Mouse (Mus musculus) limb, embryonic 15.5 days (tissue): ENCODE data around the gene Tmem184a. TPM values are rescaled to one million over a fixed set of nuclear protein-coding genes. Genes with fewer than 3 reads are reported as not detected.

Source experiments
- ATAC-seq: fragments of 200-750 bp; cut with Nextera tagmentation; 2 replicates; pipeline ENCODE4 v1.8.0; 2017; ENCODE audit warnings: low read depth, moderate TSS enrichment; ENCODE audit not compliant: insufficient number of reproducible peaks, low FRiP score, low TSS enrichment
- H3K27ac ChIP-seq: fragments of 300-500 bp; sonication (generic); 2 replicates; pipeline ENCODE4 v1.5.1; 2015; ENCODE audit warnings: moderate library complexity, mild to moderate bottlenecking, inconsistent platforms
- H3K27me3 ChIP-seq: fragments of 300-500 bp; sonication (generic); 2 replicates; pipeline ENCODE4 v1.6.1; 2015; ENCODE audit warnings: inconsistent platforms
- H3K36me3 ChIP-seq: fragments of 300-500 bp; sonication (generic); 2 replicates; pipeline ENCODE4 v1.6.1; 2015; ENCODE audit warnings: inconsistent platforms
- H3K4me1 ChIP-seq: fragments of 300-500 bp; sonication (generic); 2 replicates; pipeline ENCODE4 v1.6.1; 2015; ENCODE audit warnings: inconsistent platforms
- H3K4me2 ChIP-seq: fragments of 300-500 bp; sonication (generic); 2 replicates; pipeline ENCODE4 v1.6.1; 2015; ENCODE audit warnings: mild to moderate bottlenecking, inconsistent platforms
- H3K4me3 ChIP-seq: fragments of 300-500 bp; sonication (generic); 2 replicates; pipeline ENCODE4 v1.5.1; 2015; ENCODE audit warnings: mild to moderate bottlenecking, inconsistent platforms
- H3K9ac ChIP-seq: fragments of 300-500 bp; sonication (generic); 2 replicates; pipeline ENCODE4 v1.6.1; 2015; ENCODE audit warnings: inconsistent platforms
- H3K9me3 ChIP-seq: fragments of 300-500 bp; sonication (generic); 2 replicates; pipeline ENCODE4 v1.6.1; 2016; ENCODE audit warnings: inconsistent platforms
- WGBS: fragments of 180-500 bp; shearing (Covaris S2); methylation state at CpG from one replicate; pipeline ENCODE4 v1.1.7; 2015; 5-methylcytosine and 5-hydroxymethylcytosine counted together
- polyA plus RNA-seq: library from polyadenylated mRNA; unstranded; fragments of >200 nt; fragmentation: Nextera tagmentation; extraction: Ambion mirVana; gene quantifications from 2 replicates; pipeline ENCODE4 v1.2.1, GENCODE M21; 2015

The Tmem184a gene
- polyA plus RNA-seq, 1 experiment from 2014 or later: 11.1 TPM

DNA sequence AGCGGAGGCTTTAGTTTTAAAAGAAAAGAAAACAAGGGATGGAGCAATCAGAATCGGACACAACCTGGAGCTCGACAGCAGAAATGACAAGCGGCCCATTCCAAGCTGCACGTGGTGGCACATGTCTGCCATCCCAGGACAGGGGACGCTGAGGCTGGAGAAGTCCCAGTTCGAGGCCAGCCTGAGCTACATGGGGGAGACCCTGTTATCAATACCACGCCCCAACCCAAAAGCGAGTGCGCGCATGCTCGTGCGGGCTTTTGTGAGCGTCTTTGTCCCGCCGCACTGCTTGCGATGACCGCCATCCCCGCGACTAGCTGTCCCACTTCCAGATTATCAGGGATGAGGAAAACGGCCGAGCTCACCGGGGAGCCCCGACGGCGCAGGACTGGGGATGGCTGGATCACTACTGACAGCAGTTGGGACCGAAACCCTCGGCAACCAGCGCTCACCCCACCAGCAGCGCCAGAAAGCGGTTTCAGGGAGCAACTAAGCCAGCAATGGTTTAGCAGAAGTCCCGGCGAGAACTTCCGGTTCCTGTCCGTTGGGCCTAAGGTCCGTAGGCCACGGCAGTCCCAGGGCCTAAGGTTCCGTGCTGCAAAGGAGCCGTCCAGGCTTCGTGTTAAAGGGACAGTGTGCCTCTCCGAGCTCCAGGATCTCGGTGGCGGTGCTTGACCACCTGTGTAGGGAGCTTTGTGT, 6.8 kb upstream of the Tmem184a start, which contains the start of the genes Gm26938 and Psmg3:
Gene Gm26938, minus strand, starts transcription at position 51 of the 699 bp plus-strand sequence.
Gene Psmg3, minus strand, starts transcription at position 529 of the 699 bp plus-strand sequence.
- peak within 1 kb of the TSS; percentile 77 for H3K4me3 ChIP-seq
- no peaks in the 10 kb centered on the region for H3K9me3 ChIP-seq
- H3K4me1 ChIP-seq: peaks cover 11% of the 10 kb centered on the region
- WGBS: under 1% methylated on average over 43 of the region's 43 CpGs
- H3K4me2 ChIP-seq: peak within 1 kb of the TSS; percentile 82
- peak within 1 kb of the TSS; percentile 71 for H3K9ac ChIP-seq
- no peaks in the 10 kb centered on the region for H3K27me3 ChIP-seq
- H3K36me3 ChIP-seq: peaks cover 28% of the 10 kb centered on the region
- ATAC-seq: peak; percentile 67
- peak within 1 kb of the TSS; percentile 65; the same call in 1 of the 2 replicates for H3K27ac ChIP-seq

DNA sequence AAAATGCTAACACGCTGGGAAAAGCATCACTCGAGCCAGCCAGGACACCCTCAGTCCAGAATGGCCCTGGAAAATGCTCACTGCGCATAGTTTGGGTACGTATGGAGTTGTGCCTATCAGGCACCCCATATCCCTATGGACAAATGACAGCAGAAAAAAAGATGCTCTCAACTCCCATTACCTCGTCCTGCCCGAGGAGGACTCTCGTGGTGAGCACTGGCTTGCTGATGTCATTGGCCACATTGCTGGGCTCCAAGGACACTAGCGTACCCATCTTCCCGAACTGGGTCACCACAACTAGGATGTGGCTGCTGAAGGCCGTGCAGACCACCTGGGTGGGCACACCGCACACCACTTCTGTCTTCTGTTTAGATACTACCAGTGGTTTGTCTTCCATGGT, 6.2 kb upstream of the Tmem184a start:
- ATAC-seq: no peak
- peaks cover 11% of the 10 kb centered on the region for H3K4me1 ChIP-seq
- peak overlapping the region; percentile 71 for H3K9ac ChIP-seq
- peaks cover 31% of the 10 kb centered on the region for H3K36me3 ChIP-seq
- H3K9me3 ChIP-seq: no peaks in the 10 kb centered on the region
- H3K4me3 ChIP-seq: peak overlapping the region; percentile 77
- no peak overlapping the region for H3K27ac ChIP-seq
- no peaks in the 10 kb centered on the region for H3K27me3 ChIP-seq
- peak overlapping the region; percentile 82 for H3K4me2 ChIP-seq
- 31% methylated on average over 11 of the region's 11 CpGs for WGBS

DNA sequence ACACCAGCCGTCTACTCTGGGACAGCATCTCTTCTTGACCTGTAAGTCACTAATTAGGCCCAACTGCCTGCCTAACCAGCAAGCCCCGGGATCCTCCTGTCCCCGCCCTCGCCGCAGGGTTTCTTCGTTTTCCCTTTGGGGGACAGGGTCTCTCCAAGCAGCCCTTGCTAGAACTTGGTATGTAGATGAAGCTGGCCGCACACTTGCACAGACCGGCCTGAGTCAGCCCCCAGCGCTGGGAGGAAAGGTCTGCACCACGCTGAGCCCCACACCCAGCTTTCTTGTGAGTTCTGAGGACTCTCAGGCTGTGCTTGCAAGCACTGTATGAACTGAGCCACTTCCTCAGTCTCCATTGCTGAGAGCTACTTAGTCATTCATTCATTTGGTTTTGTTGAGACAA, 4.8 kb upstream of the Tmem184a start:
- no peak overlapping the region for H3K4me2 ChIP-seq
- H3K36me3 ChIP-seq: peaks cover 36% of the 10 kb centered on the region
- no peak for ATAC-seq
- H3K9ac ChIP-seq: no peak overlapping the region
- no peak overlapping the region for H3K27ac ChIP-seq
- H3K27me3 ChIP-seq: no peaks in the 10 kb centered on the region
- H3K4me1 ChIP-seq: peaks cover 11% of the 10 kb centered on the region
- WGBS: 90% methylated on average over 10 of the region's 10 CpGs
- H3K9me3 ChIP-seq: no peaks in the 10 kb centered on the region
- H3K4me3 ChIP-seq: no peak overlapping the region

DNA sequence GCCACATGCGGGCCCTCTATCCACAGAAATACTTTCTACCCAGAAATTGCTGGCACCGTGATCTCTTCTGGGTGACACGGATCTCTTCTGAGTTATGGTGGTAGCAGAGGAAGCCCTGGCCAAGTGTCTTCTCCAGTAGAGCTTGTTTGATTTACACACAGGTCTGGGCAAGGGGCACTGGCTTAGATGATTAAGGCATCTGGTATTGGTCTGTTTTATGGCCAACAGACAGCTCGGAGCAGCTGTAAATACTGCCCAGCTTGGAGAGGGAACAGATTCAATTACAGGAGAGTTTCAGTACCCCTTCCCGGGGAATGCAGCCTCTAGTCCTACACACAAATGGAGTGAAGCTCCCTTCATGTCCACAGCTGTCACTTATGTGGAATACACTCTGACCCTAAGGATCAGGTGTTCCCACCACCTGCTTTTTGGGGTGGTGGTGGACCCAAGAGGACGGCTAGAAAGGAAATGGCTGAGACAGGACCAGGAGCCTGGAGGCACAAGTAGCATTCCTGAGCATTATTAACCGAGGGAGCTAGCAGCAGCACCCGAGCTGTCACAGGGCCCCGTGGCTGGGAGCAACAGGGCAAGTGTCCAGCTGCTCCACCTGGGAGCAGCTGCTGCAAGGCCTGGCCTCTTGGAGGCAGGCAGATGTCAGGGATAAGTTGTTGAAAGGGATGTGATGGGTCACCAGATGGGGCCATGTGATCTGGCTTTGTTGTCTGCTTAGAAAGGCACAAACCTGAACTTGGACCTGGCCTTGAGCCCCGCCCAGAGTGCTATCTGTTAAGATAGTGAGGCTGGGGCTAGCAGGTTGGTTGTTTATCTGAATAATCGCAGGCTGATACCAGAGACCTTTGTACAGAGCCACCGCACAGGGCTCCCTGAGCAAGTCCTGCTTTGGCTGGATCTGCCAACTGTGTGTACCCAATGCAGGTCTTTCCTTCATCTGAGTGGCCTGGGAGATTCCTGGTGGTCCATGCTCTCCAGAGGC, 2.0 kb upstream of the Tmem184a start:
- Histone ChIP-seq H3K27ac (peak overlapping the region; percentile 50), H3K36me3 (peaks cover 36% of the 10 kb centered on the region), H3K27me3 (no peaks in the 10 kb centered on the region), H3K4me1 (peaks cover 11% of the 10 kb centered on the region), H3K9ac (no peak overlapping the region), H3K4me2 (no peak overlapping the region), H3K9me3 (no peaks in the 10 kb centered on the region), H3K4me3 (no peak overlapping the region)
- ATAC-seq: 0 out of 2 replicates have a peak, but pooled peaks have one; percentile 41
- WGBS: 38% methylated on average over 12 of the region's 12 CpGs

DNA sequence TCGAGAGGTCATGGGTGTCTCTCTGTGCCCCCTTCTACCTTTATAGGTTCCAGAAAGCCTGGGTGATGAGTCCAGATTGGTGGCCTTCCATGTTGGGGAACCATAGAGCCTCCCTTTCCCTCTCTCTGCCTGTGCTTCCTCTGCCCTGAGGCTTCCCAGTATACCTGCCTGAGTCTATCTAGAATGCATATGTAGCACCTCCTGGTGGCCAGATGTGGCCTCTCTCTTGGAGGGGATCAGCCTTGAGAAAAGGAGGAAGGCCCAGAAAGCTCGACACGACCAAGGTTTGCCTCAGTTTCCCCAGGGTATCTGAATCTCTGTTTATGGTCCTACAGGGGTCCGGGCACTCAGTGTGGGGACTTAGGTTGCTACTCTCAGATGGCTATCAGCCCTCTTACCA, 916 bp downstream of the Tmem184a start:
- no peak overlapping the region for H3K4me3 ChIP-seq
- no peaks in the 10 kb centered on the region for H3K9me3 ChIP-seq
- 45% methylated on average over 4 of the region's 4 CpGs for WGBS
- H3K36me3 ChIP-seq: peaks cover 29% of the 10 kb centered on the region
- H3K9ac ChIP-seq: no peak overlapping the region
- H3K4me1 ChIP-seq: no peaks in the 10 kb centered on the region
- H3K27me3 ChIP-seq: peaks cover 18% of the 10 kb centered on the region
- H3K27ac ChIP-seq: no peak overlapping the region
- ATAC-seq: no peak
- no peak overlapping the region for H3K4me2 ChIP-seq

DNA sequence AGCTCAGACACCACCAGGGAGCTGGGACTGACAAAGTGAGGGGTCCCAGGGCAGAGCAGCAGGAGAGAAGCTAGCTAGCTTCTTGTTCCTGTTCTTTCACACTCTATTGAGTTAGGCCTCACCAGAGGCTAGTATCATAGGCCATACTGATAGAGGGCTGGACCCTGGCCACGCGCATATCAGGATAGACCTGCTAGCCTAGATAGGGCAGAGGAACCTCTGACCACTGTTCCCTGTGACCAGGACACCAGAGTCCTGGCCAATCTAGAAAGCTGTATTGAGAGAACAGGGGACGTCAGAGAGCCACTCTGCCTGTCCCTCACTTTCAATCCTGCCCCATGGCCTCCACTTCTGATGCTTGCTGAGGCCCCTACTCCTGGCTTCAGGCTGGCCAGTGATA, 1.7 kb downstream of the Tmem184a start:
- Histone ChIP-seq H3K9me3 (no peaks in the 10 kb centered on the region), H3K9ac (no peak overlapping the region), H3K27me3 (peaks cover 24% of the 10 kb centered on the region), H3K4me2 (no peak overlapping the region), H3K4me1 (no peaks in the 10 kb centered on the region), H3K27ac (no peak overlapping the region), H3K36me3 (peaks cover 22% of the 10 kb centered on the region), H3K4me3 (no peak overlapping the region)
- WGBS: 84% methylated on average over 3 of the region's 3 CpGs
- no peak for ATAC-seq

DNA sequence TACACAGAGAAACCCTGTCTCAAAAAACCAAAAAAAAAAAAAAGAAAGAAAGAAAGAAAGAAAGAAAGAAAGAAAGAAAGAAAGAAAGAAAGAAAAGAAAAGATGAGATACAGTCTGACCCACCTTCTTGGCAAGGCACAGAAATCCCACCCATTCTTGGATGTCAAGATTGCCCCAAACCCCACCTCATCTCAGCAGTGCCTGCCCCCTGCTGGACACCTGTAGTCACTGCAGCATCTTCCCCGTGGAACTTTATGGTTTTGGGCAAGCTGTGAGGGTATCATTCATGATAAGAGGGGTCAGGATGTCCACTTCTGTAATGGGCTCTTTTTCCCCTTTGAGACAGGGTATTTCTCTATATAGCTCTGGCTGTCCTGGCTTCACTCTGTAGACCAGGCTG, 2.4 kb downstream of the Tmem184a start:
- WGBS: 5% methylated on average over 1 of the region's 1 CpGs
- H3K27me3 ChIP-seq: peaks cover 31% of the 10 kb centered on the region
- H3K27ac ChIP-seq: no peak overlapping the region
- H3K4me1 ChIP-seq: no peaks in the 10 kb centered on the region
- peaks cover 14% of the 10 kb centered on the region for H3K36me3 ChIP-seq
- no peaks in the 10 kb centered on the region for H3K9me3 ChIP-seq
- no peak for ATAC-seq
- H3K4me3 ChIP-seq: no peak overlapping the region
- no peak overlapping the region for H3K9ac ChIP-seq
- no peak overlapping the region for H3K4me2 ChIP-seq

DNA sequence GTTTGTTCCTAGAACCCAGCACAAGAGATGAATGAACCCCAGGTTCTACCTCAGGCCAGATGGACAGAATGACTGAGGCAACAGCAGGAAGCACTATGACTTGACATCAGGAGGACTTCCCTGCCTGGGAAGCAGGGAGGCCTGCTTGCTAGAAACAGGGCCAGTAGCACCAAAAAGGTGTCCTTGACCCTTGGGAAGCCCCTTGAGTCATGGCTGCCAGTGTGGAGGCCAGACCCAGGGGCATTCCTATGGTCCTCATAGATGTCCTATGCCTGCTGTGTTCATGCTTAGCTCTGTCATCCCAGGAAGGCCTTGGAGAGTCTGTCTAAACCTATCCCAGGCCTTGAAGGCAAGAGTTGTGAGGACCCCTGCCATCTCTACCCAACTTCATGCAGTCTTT, 3.3 kb downstream of the Tmem184a start:
- peaks cover 39% of the 10 kb centered on the region for H3K27me3 ChIP-seq
- H3K4me2 ChIP-seq: no peak overlapping the region
- no peak overlapping the region for H3K9ac ChIP-seq
- H3K36me3 ChIP-seq: peaks cover 8% of the 10 kb centered on the region
- no peaks in the 10 kb centered on the region for H3K9me3 ChIP-seq
- no peak overlapping the region for H3K27ac ChIP-seq
- ATAC-seq: no peak
- H3K4me1 ChIP-seq: no peaks in the 10 kb centered on the region
- H3K4me3 ChIP-seq: no peak overlapping the region

DNA sequence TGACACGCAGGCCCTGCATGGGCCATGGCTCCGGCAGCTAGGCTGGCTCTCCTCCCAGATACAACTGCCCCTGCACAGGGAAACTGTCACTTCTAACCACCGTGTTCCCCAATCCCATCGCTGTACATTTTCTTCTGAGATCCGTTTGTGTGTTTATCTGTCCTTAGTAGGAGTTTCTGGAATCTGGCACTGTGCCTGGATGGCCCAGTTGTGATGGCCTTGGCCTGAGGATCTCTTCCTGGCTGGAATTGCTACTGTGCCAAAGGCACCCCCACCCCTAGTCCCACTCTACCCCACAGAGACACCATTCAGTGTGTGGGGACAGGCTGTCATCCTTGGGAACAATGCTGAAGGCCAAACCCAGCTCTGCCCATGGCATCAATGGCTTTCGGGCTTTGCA, 3.8 kb downstream of the Tmem184a start:
- H3K4me1 ChIP-seq: no peaks in the 10 kb centered on the region
- no peak for ATAC-seq
- WGBS: 73% methylated on average over 6 of the region's 6 CpGs
- H3K4me2 ChIP-seq: no peak overlapping the region
- no peak overlapping the region for H3K27ac ChIP-seq
- H3K27me3 ChIP-seq: peaks cover 39% of the 10 kb centered on the region
- no peaks in the 10 kb centered on the region for H3K9me3 ChIP-seq
- no peak overlapping the region for H3K4me3 ChIP-seq
- no peak overlapping the region for H3K9ac ChIP-seq
- peaks cover 4% of the 10 kb centered on the region; the same call in 1 of the 2 replicates for H3K36me3 ChIP-seq

DNA sequence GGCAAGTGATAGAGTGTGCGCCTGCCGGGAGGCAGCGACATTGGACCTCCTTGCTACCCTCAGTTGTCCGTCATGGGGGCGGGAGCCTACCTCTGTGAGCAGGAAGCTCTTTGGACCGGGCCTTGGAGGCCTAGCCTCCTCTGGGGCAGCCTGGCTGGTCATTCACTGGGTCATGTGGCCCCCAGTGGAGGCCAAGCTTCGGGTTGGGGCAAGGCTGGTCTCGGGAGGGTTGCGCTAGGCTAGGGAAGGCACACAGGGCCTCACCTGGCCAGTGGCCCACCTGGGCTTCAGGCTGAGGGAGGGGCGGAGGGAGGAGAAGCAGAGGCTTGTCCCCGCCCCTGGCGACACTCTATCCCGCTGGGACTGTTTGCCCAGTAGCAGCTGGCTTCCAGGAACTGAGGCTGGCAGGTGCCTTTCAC, 5.7 kb downstream of the Tmem184a start:
- H3K4me3 ChIP-seq: 0 out of 2 replicates have a peak overlapping the region, but pooled peaks have one; percentile 9
- peaks cover 39% of the 10 kb centered on the region for H3K27me3 ChIP-seq
- ATAC-seq: no peak
- H3K9ac ChIP-seq: no peak overlapping the region
- 10% methylated on average over 13 of the region's 13 CpGs for WGBS
- no peaks in the 10 kb centered on the region for H3K9me3 ChIP-seq
- H3K27ac ChIP-seq: no peak overlapping the region
- H3K36me3 ChIP-seq: no peaks in the 10 kb centered on the region
- H3K4me2 ChIP-seq: no peak overlapping the region
- no peaks in the 10 kb centered on the region for H3K4me1 ChIP-seq

DNA sequence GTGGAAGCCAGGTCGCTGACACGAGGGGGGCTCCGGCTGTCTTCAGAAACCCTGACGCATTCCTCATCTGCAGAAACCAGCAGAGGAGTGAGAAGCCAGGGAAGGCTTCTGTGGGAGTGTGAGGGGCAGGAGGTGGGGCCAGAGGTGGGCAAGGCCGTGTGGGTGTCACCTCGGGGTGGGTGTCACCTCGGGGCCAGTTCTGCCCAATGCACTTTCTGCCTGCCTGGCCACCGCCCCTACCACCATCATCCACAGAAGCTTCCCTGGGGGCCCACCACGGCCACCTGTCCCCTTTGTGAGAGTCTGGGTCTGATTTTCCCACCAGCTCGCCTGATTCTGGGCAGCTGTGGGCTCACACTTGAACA, 6.6 kb downstream of the Tmem184a start:
- Histone ChIP-seq H3K36me3 (no peaks in the 10 kb centered on the region), H3K4me2 (no peak overlapping the region), H3K9ac (no peak overlapping the region), H3K27ac (no peak overlapping the region), H3K4me1 (no peaks in the 10 kb centered on the region), H3K4me3 (no peak overlapping the region), H3K9me3 (no peaks in the 10 kb centered on the region), H3K27me3 (peaks cover 39% of the 10 kb centered on the region)
- no peak for ATAC-seq
- 32% methylated on average over 10 of the region's 10 CpGs for WGBS
